Mouse (Mus musculus): ENCODE measurements around the gene Tmprss11d. TPM values are rescaled to one million over a fixed set of nuclear protein-coding genes. Genes with fewer than 3 reads are reported as not detected.

The Tmprss11d gene
- polyA plus RNA-seq (2012; fragmentation: generic; extraction: Trizol), result not detected

GRCm38 (mm10) chr5:86373320-86373719 lies at the start of gene Tmprss11d:
TSS of gene Tmprss11d (minus strand) at chr5:86373420.
- no peaks in the 10 kb centered on the region for H3K27me3 ChIP-seq (ENCODE audit: control insufficient read depth, insufficient read depth, insufficient read length)
- no peak within 1 kb of the TSS for H3ac ChIP-seq (ENCODE audit: control insufficient read depth, insufficient read length)
- TF ChIP-seq MYOG (IDR thresholded peaks at IDR 0.05; ENCODE audit: control insufficient read depth in 1 of 3, insufficient read depth in 1 of 3, insufficient read length in 2 of 3, low read depth in 2 of 3) (no peak), TCF3 (IDR thresholded peaks at IDR 0.05; ENCODE audit: insufficient read length, low read depth) (no peak), USF1 (IDR thresholded peaks at IDR 0.05; ENCODE audit: low read depth) (no peak), POLR2A (IDR thresholded peaks at IDR 0.05; ENCODE audit: insufficient read length, low read depth) (no peak), REST (IDR thresholded peaks at IDR 0.05; ENCODE audit: insufficient read depth, insufficient read length) (no peak), MAX (IDR thresholded peaks at IDR 0.05; ENCODE audit: low read depth) (no peak), E2F4 (IDR thresholded peaks at IDR 0.05; ENCODE audit: insufficient read depth) (no peak), MYOD1 (IDR thresholded peaks at IDR 0.05; ENCODE audit: control insufficient read depth in 1 of 3, insufficient read length in 2 of 3, low read depth in 2 of 3) (no peak), TCF12 (IDR thresholded peaks at IDR 0.05; ENCODE audit: insufficient read depth, poor library complexity, severe bottlenecking) (no peak), SRF (IDR thresholded peaks at IDR 0.05; ENCODE audit: control insufficient read depth, insufficient read length, low read depth) (no peak), CEBPB (IDR thresholded peaks at IDR 0.05; ENCODE audit: insufficient read depth, poor library complexity, severe bottlenecking) (no peak), POLR2AphosphoS2 (IDR thresholded peaks at IDR 0.05; ENCODE audit: insufficient read length, low read depth) (no peak)
- no peaks in the 10 kb centered on the region for H3K79me2 ChIP-seq (ENCODE audit: control insufficient read depth, insufficient read depth)
- no peak within 1 kb of the TSS for H3K4me2 ChIP-seq (ENCODE audit: low read depth)
- no peak within 1 kb of the TSS for H3K4me3 ChIP-seq
- no peaks in the 10 kb centered on the region for H3K36me3 ChIP-seq (ENCODE audit: control insufficient read depth, insufficient read depth)

GRCm38 (mm10) chr5:86421323-86422028 lies 48.3 kb upstream of the Tmprss11d start:
- TF ChIP-seq MAX (IDR thresholded peaks at IDR 0.05; ENCODE audit: low read depth) (no peak), E2F4 (IDR thresholded peaks at IDR 0.05; ENCODE audit: insufficient read depth) (no peak), MYOD1 (IDR thresholded peaks at IDR 0.05; ENCODE audit: control insufficient read depth in 1 of 3, insufficient read length in 2 of 3, low read depth in 2 of 3) (no peak), POLR2A (IDR thresholded peaks at IDR 0.05; ENCODE audit: insufficient read length, low read depth) (no peak), CEBPB (IDR thresholded peaks at IDR 0.05; ENCODE audit: insufficient read depth, poor library complexity, severe bottlenecking) (no peak), SRF (IDR thresholded peaks at IDR 0.05; ENCODE audit: control insufficient read depth, insufficient read length, low read depth) (no peak), REST (IDR thresholded peaks at IDR 0.05; ENCODE audit: insufficient read depth, insufficient read length) (no peak), MYOG (IDR thresholded peaks at IDR 0.05; ENCODE audit: control insufficient read depth in 1 of 3, insufficient read depth in 1 of 3, insufficient read length in 2 of 3, low read depth in 2 of 3) (no peak), POLR2AphosphoS2 (IDR thresholded peaks at IDR 0.05; ENCODE audit: insufficient read length, low read depth) (no peak), TCF12 (IDR thresholded peaks at IDR 0.05; ENCODE audit: insufficient read depth, poor library complexity, severe bottlenecking) (no peak), TCF3 (IDR thresholded peaks at IDR 0.05; ENCODE audit: insufficient read length, low read depth) (no peak), USF1 (IDR thresholded peaks at IDR 0.05; ENCODE audit: low read depth) (no peak)
- no peaks in the 10 kb centered on the region for H3K79me2 ChIP-seq (ENCODE audit: control insufficient read depth, insufficient read depth)

GRCm38 (mm10) chr5:86419494-86419893 lies 46.3 kb upstream of the Tmprss11d start:
- Histone ChIP-seq H3K4me3 (no peak overlapping the region), H3ac (ENCODE audit: control insufficient read depth, insufficient read length) (no peak overlapping the region), H3K36me3 (ENCODE audit: control insufficient read depth, insufficient read depth) (no peaks in the 10 kb centered on the region), H3K79me2 (ENCODE audit: control insufficient read depth, insufficient read depth) (no peaks in the 10 kb centered on the region), H3K27me3 (ENCODE audit: control insufficient read depth, insufficient read depth, insufficient read length) (no peaks in the 10 kb centered on the region), H3K4me2 (ENCODE audit: low read depth) (no peak overlapping the region)
- no peak for TF ChIP-seq SRF (IDR thresholded peaks at IDR 0.05; ENCODE audit: control insufficient read depth, insufficient read length, low read depth)

More at GRCm38 (mm10) chr5:86421323-86422028, 48.3 kb upstream of the Tmprss11d start:
- no peak overlapping the region for H3ac ChIP-seq (ENCODE audit: control insufficient read depth, insufficient read length)
- H3K27me3 ChIP-seq (ENCODE audit: control insufficient read depth, insufficient read depth, insufficient read length), result no peaks in the 10 kb centered on the region
- no peak overlapping the region for H3K4me3 ChIP-seq
- no peak overlapping the region for H3K4me2 ChIP-seq (ENCODE audit: low read depth)
- no peaks in the 10 kb centered on the region for H3K36me3 ChIP-seq (ENCODE audit: control insufficient read depth, insufficient read depth)

- Histone ChIP-seq H3K79me2 (ENCODE audit: control insufficient read depth, insufficient read depth) (no peaks in the 10 kb centered on the region), H3K27me3 (ENCODE audit: control insufficient read depth, insufficient read depth, insufficient read length) (no peaks in the 10 kb centered on the region), H3K36me3 (ENCODE audit: control insufficient read depth, insufficient read depth) (no peaks in the 10 kb centered on the region), H3ac (ENCODE audit: control insufficient read depth, insufficient read length) (no peak overlapping the region), H3K4me2 (ENCODE audit: low read depth) (no peak overlapping the region), H3K4me3 (no peak overlapping the region)
- TF ChIP-seq MYOD1 (IDR thresholded peaks at IDR 0.05; ENCODE audit: control insufficient read depth in 1 of 3, insufficient read length in 2 of 3, low read depth in 2 of 3) (no peak), TCF12 (IDR thresholded peaks at IDR 0.05; ENCODE audit: insufficient read depth, poor library complexity, severe bottlenecking) (no peak), POLR2AphosphoS2 (IDR thresholded peaks at IDR 0.05; ENCODE audit: insufficient read length, low read depth) (no peak), MYOG (IDR thresholded peaks at IDR 0.05; ENCODE audit: control insufficient read depth in 1 of 3, insufficient read depth in 1 of 3, insufficient read length in 2 of 3, low read depth in 2 of 3) (no peak)
These were observed 41.1 kb upstream of the Tmprss11d start for GRCm38 (mm10) chr5:86414280-86414679.

GRCm38 (mm10) chr5:86410815-86411214 lies 37.6 kb upstream of the Tmprss11d start:
- H3K27me3 ChIP-seq (ENCODE audit: control insufficient read depth, insufficient read depth, insufficient read length), result no peaks in the 10 kb centered on the region
- no peaks in the 10 kb centered on the region for H3K36me3 ChIP-seq (ENCODE audit: control insufficient read depth, insufficient read depth)
- no peak overlapping the region for H3ac ChIP-seq (ENCODE audit: control insufficient read depth, insufficient read length)
- no peak overlapping the region for H3K4me2 ChIP-seq (ENCODE audit: low read depth)
- H3K79me2 ChIP-seq (ENCODE audit: control insufficient read depth, insufficient read depth), result no peaks in the 10 kb centered on the region
- H3K4me3 ChIP-seq, result no peak overlapping the region
- no peak for TF ChIP-seq SRF (IDR thresholded peaks at IDR 0.05; ENCODE audit: control insufficient read depth, insufficient read length, low read depth)
- no peak for TF ChIP-seq E2F4 (IDR thresholded peaks at IDR 0.05; ENCODE audit: insufficient read depth)
- TF ChIP-seq MAX (IDR thresholded peaks at IDR 0.05; ENCODE audit: low read depth), result no peak
- no peak for TF ChIP-seq POLR2A (IDR thresholded peaks at IDR 0.05; ENCODE audit: insufficient read length, low read depth)
- TF ChIP-seq CEBPB (IDR thresholded peaks at IDR 0.05; ENCODE audit: insufficient read depth, poor library complexity, severe bottlenecking), result no peak
- no peak for TF ChIP-seq MYOG (IDR thresholded peaks at IDR 0.05; ENCODE audit: control insufficient read depth in 1 of 3, insufficient read depth in 1 of 3, insufficient read length in 2 of 3, low read depth in 2 of 3)
- no peak for TF ChIP-seq TCF12 (IDR thresholded peaks at IDR 0.05; ENCODE audit: insufficient read depth, poor library complexity, severe bottlenecking)
- no peak for TF ChIP-seq USF1 (IDR thresholded peaks at IDR 0.05; ENCODE audit: low read depth)
- no peak for TF ChIP-seq MYOD1 (IDR thresholded peaks at IDR 0.05; ENCODE audit: control insufficient read depth in 1 of 3, insufficient read length in 2 of 3, low read depth in 2 of 3)
- no peak for TF ChIP-seq REST (IDR thresholded peaks at IDR 0.05; ENCODE audit: insufficient read depth, insufficient read length)
- TF ChIP-seq POLR2AphosphoS2 (IDR thresholded peaks at IDR 0.05; ENCODE audit: insufficient read length, low read depth), result no peak
- TF ChIP-seq TCF3 (IDR thresholded peaks at IDR 0.05; ENCODE audit: insufficient read length, low read depth), result no peak
